Mouse (Mus musculus) MEL (cell line): Measurements from ENCODE around the gene Pnpla1. TPM values are rescaled to one million over a fixed set of nuclear protein-coding genes. Genes with fewer than 3 reads are reported as not detected.

Experiments
- DNase-seq: peaks from one replicate; pipeline ENCODE4 v3.0.0; 2011; ENCODE audit warnings: low read depth, low spot score
- H3K27ac ChIP-seq: 2 replicates; pipeline ENCODE4 v1.5.1; 2012; ENCODE audit warnings: low read depth, mild to moderate bottlenecking, control low read depth, low read length, moderate library complexity; ENCODE audit not compliant: control insufficient read depth
- H3K27me3 ChIP-seq, 2 experiments: fragments of 150-350 bp in 1 of 2; sonication (generic) in 1 of 2; 2 replicates each; pipeline ENCODE4 v1.6.1; 2012; ENCODE audit warnings: low read length in 2 of 2, mild to moderate bottlenecking in 2 of 2, improper control_type of control experiment in 1 of 2, moderate library complexity in 1 of 2; ENCODE audit not compliant: insufficient read depth in 2 of 2, control insufficient read depth in 1 of 2
- H3K36me3 ChIP-seq, 2 experiments: 2 replicates each; pipeline ENCODE4 v1.6.1; 2012 to 2014; ENCODE audit warnings: low read length in 2 of 2, improper control_type of control experiment in 1 of 2, inconsistent platforms in 1 of 2, mild to moderate bottlenecking in 1 of 2; ENCODE audit not compliant: insufficient read depth in 2 of 2, control insufficient read depth in 1 of 2
- H3K4me1 ChIP-seq, 2 experiments: fragments of 150-350 bp in 1 of 2; sonication (generic) in 1 of 2; 2 replicates each; pipeline ENCODE4 v1.6.1; 2012; ENCODE audit warnings: low read length in 2 of 2, improper control_type of control experiment in 1 of 2, mild to moderate bottlenecking in 1 of 2; ENCODE audit not compliant: insufficient read depth in 2 of 2, control insufficient read depth in 1 of 2
- H3K4me3 ChIP-seq, 2 experiments: fragments of 150-350 bp in 1 of 2; sonication (generic) in 1 of 2; 2 replicates each; pipeline ENCODE4 v1.5.1; 2012; ENCODE audit warnings: low read depth in 2 of 2, low read length in 2 of 2, mild to moderate bottlenecking in 2 of 2, moderate library complexity in 2 of 2, control low read depth in 1 of 2, improper control_type of control experiment in 1 of 2; ENCODE audit not compliant: control insufficient read depth in 1 of 2, insufficient read depth in 1 of 2
- H3K79me2 ChIP-seq: 2 replicates; pipeline ENCODE4 v1.6.1; 2012; ENCODE audit warnings: mild to moderate bottlenecking, low read length, moderate library complexity; ENCODE audit not compliant: control insufficient read depth, poor library complexity, insufficient read depth
- H3K9ac ChIP-seq: 2 replicates; pipeline ENCODE4 v1.6.1; 2012; ENCODE audit warnings: low read depth, mild to moderate bottlenecking, control low read depth, low read length, moderate library complexity; ENCODE audit not compliant: control insufficient read depth, poor library complexity, severe bottlenecking
- H3K9me3 ChIP-seq: fragments of 150-350 bp; sonication (generic); replicated peaks from 2 replicates; pipeline ENCODE4 v1.6.1; 2012; ENCODE audit warnings: mild to moderate bottlenecking, low read length, improper control_type of control experiment, moderate library complexity; ENCODE audit not compliant: insufficient read depth
- BHLHE40 ChIP-seq: IDR thresholded peaks from 2 replicates; pipeline ENCODE4 v1.6.1; 2012; ENCODE audit warnings: low read depth, mild to moderate bottlenecking, inconsistent platforms, low read length, improper control_type of control experiment, borderline replicate concordance
- CHD1 ChIP-seq: IDR thresholded peaks from 2 replicates; pipeline ENCODE4 v1.6.1; 2012; ENCODE audit warnings: low read depth, mild to moderate bottlenecking, inconsistent platforms, low read length, improper control_type of control experiment
- CHD2 ChIP-seq: IDR thresholded peaks from 2 replicates; pipeline ENCODE4 v1.6.1; 2011; ENCODE audit warnings: low read length, improper control_type of control experiment
- E2F4 ChIP-seq: IDR thresholded peaks from 2 replicates; pipeline ENCODE4 v1.6.1; 2011; ENCODE audit warnings: low read depth, low read length, improper control_type of control experiment, borderline replicate concordance
- ELF1 ChIP-seq: IDR thresholded peaks from 2 replicates; pipeline ENCODE4 v1.6.1; 2014; ENCODE audit warnings: low read depth, mild to moderate bottlenecking, inconsistent platforms, low read length, improper control_type of control experiment, moderate library complexity
- EP300 ChIP-seq, 2 experiments: IDR thresholded peaks; 2 replicates each; pipeline ENCODE4 v1.6.1; 2011; ENCODE audit warnings: improper control_type of control experiment in 2 of 2, low read length in 2 of 2, low read depth in 1 of 2, mild to moderate bottlenecking in 1 of 2
- GABPA ChIP-seq: IDR thresholded peaks from 2 replicates; pipeline ENCODE4 v1.6.1; 2012; ENCODE audit warnings: low read depth, mild to moderate bottlenecking, inconsistent platforms, low read length, improper control_type of control experiment, moderate library complexity
- GATA1 ChIP-seq: IDR thresholded peaks from 2 replicates; pipeline ENCODE4 v1.6.1; 2011; ENCODE audit warnings: low read depth, low read length, improper control_type of control experiment
- HCFC1 ChIP-seq: IDR thresholded peaks from 2 replicates; pipeline ENCODE4 v1.6.1; 2012; ENCODE audit warnings: low read depth, mild to moderate bottlenecking, inconsistent platforms, low read length, improper control_type of control experiment, moderate library complexity
- JUND ChIP-seq: IDR thresholded peaks from 2 replicates; pipeline ENCODE4 v1.6.1; 2011; ENCODE audit warnings: low read depth, mild to moderate bottlenecking, improper control_type of control experiment, low read length
- KAT2A ChIP-seq: conservative IDR thresholded peaks from 2 replicates; pipeline ENCODE4 v1.6.1; 2012; ENCODE audit warnings: low read depth, low read length, improper control_type of control experiment, inconsistent platforms
- MAFK ChIP-seq: IDR thresholded peaks from 2 replicates; pipeline ENCODE4 v1.6.1; 2011; ENCODE audit warnings: low read depth, mild to moderate bottlenecking, low read length, improper control_type of control experiment, borderline replicate concordance
- MAX ChIP-seq: IDR thresholded peaks from 2 replicates; pipeline ENCODE4 v1.6.1; 2011; ENCODE audit warnings: low read length, improper control_type of control experiment
- MAZ ChIP-seq: IDR thresholded peaks from 2 replicates; pipeline ENCODE4 v1.6.1; 2012; ENCODE audit warnings: low read depth, mild to moderate bottlenecking, inconsistent platforms, low read length, improper control_type of control experiment
- MEF2A ChIP-seq: IDR thresholded peaks from 2 replicates; pipeline ENCODE4 v1.6.1; 2014; ENCODE audit warnings: low read depth, mild to moderate bottlenecking, inconsistent platforms, low read length, improper control_type of control experiment; ENCODE audit not compliant: poor library complexity, insufficient replicate concordance, severe bottlenecking; ENCODE audit errors: extremely low read depth
- MXI1 ChIP-seq: IDR thresholded peaks from 2 replicates; pipeline ENCODE4 v1.6.1; 2011; ENCODE audit warnings: mild to moderate bottlenecking, low read depth, low read length, improper control_type of control experiment
- MYB ChIP-seq: IDR thresholded peaks from 2 replicates; pipeline ENCODE4 v1.6.1; 2011; ENCODE audit warnings: mild to moderate bottlenecking, low read depth, low read length, improper control_type of control experiment
- MYC ChIP-seq: IDR thresholded peaks from 2 replicates; pipeline ENCODE4 v1.6.1; 2011; ENCODE audit warnings: low read depth, mild to moderate bottlenecking, low read length, improper control_type of control experiment, moderate library complexity
- NRF1 ChIP-seq: IDR thresholded peaks from 2 replicates; pipeline ENCODE4 v1.6.1; 2014; ENCODE audit warnings: low read depth, mild to moderate bottlenecking, inconsistent platforms, low read length, improper control_type of control experiment, moderate library complexity; ENCODE audit not compliant: poor library complexity, insufficient read depth, severe bottlenecking
- POLR2A ChIP-seq, 2 experiments: IDR thresholded peaks; 2 replicates each; pipeline ENCODE4 v1.6.1; 2011 to 2012; ENCODE audit warnings: low read length in 2 of 2, mild to moderate bottlenecking in 2 of 2, control low read depth in 1 of 2, improper control_type of control experiment in 1 of 2, low read depth in 1 of 2, moderate library complexity in 1 of 2; ENCODE audit not compliant: control insufficient read depth in 1 of 2, insufficient read depth in 1 of 2, poor library complexity in 1 of 2
- POLR2AphosphoS2 ChIP-seq: IDR thresholded peaks from 2 replicates; pipeline ENCODE4 v1.6.1; 2011; ENCODE audit warnings: low read length, improper control_type of control experiment
- POLR2AphosphoS5 ChIP-seq: IDR thresholded peaks from 2 replicates; pipeline ENCODE4 v1.6.1; 2012; ENCODE audit warnings: low read depth, borderline replicate concordance, mild to moderate bottlenecking, inconsistent platforms, low read length, moderate library complexity, mixed read lengths
- RAD21 ChIP-seq: IDR thresholded peaks from 2 replicates; pipeline ENCODE4 v1.6.1; 2011; ENCODE audit warnings: mild to moderate bottlenecking, low read depth, low read length, improper control_type of control experiment
- RCOR1 ChIP-seq: IDR thresholded peaks from 2 replicates; pipeline ENCODE4 v1.6.1; 2012; ENCODE audit warnings: low read depth, mild to moderate bottlenecking, inconsistent platforms, low read length, improper control_type of control experiment
- SIN3A ChIP-seq: IDR thresholded peaks from 2 replicates; pipeline ENCODE4 v1.6.1; 2012; ENCODE audit warnings: low read length, improper control_type of control experiment, inconsistent platforms
- SMC3 ChIP-seq: IDR thresholded peaks from 2 replicates; pipeline ENCODE4 v1.6.1; 2011; ENCODE audit warnings: low read depth, low read length, improper control_type of control experiment
- TAL1 ChIP-seq: IDR thresholded peaks from 2 replicates; pipeline ENCODE4 v1.6.1; 2012; ENCODE audit warnings: mild to moderate bottlenecking, inconsistent platforms, low read length, moderate library complexity, mixed read lengths
- TBP ChIP-seq: IDR thresholded peaks from 2 replicates; pipeline ENCODE4 v1.8.0; 2011; ENCODE audit warnings: low read depth, low read length, improper control_type of control experiment
- UBTF ChIP-seq: IDR thresholded peaks from 2 replicates; pipeline ENCODE4 v1.6.1; 2012; ENCODE audit warnings: low read depth, mild to moderate bottlenecking, inconsistent platforms, low read length, improper control_type of control experiment, moderate library complexity, borderline replicate concordance; ENCODE audit not compliant: insufficient read depth
- USF1 ChIP-seq: IDR thresholded peaks from 2 replicates; pipeline ENCODE4 v1.6.1; 2014; ENCODE audit warnings: low read depth, mild to moderate bottlenecking, inconsistent platforms, low read length, improper control_type of control experiment, moderate library complexity
- USF2 ChIP-seq, 2 experiments: IDR thresholded peaks; 2 replicates each; pipeline ENCODE4 v1.6.1; 2011 to 2012; ENCODE audit warnings: improper control_type of control experiment in 2 of 2, low read length in 2 of 2, borderline replicate concordance in 1 of 2, inconsistent platforms in 1 of 2, low read depth in 1 of 2, mild to moderate bottlenecking in 1 of 2; ENCODE audit not compliant: insufficient read depth in 1 of 2
- ZC3H11A ChIP-seq: IDR thresholded peaks from 2 replicates; pipeline ENCODE4 v1.6.1; 2012; ENCODE audit warnings: low read depth, mild to moderate bottlenecking, inconsistent platforms, low read length, improper control_type of control experiment
- ZKSCAN1 ChIP-seq: IDR thresholded peaks from 2 replicates; pipeline ENCODE4 v1.6.1; 2012; ENCODE audit warnings: low read depth, mild to moderate bottlenecking, inconsistent platforms, low read length, improper control_type of control experiment, moderate library complexity
- ZMIZ1 ChIP-seq: IDR thresholded peaks from 2 replicates; pipeline ENCODE4 v1.6.1; 2012; ENCODE audit warnings: low read depth, mild to moderate bottlenecking, inconsistent platforms, low read length, improper control_type of control experiment, moderate library complexity
- ZNF384 ChIP-seq: IDR thresholded peaks from 2 replicates; pipeline ENCODE4 v1.6.1; 2012; ENCODE audit warnings: low read depth, mild to moderate bottlenecking, inconsistent platforms, low read length, improper control_type of control experiment
- polyA plus RNA-seq, 2 experiments: library from polyadenylated mRNA; stranded (reverse) in 1 of 2; unstranded in 1 of 2; fragments of >175 nt in 1 of 2; fragments of >200 nt in 1 of 2; gene quantifications; 2 replicates each; pipeline versions ENCODE4 v1.2.1 to v1.2.4; 2012; ENCODE audit warnings: low replicate concordance in 2 of 2, low read depth in 1 of 2; ENCODE audit not compliant: insufficient read length in 2 of 2, insufficient read depth in 1 of 2, missing spikeins in 1 of 2
- total RNA-seq: library from RNA; depleted of rRNA; stranded (reverse); fragments of 300-350 nt; gene quantifications from 2 replicates; pipeline ENCODE4 v1.2.3, GENCODE M21; 2012

The Pnpla1 gene
- total and polyA plus RNA-seq, 3 experiments, result 0.08 to 0.38 TPM; not detected in 1

DNA sequence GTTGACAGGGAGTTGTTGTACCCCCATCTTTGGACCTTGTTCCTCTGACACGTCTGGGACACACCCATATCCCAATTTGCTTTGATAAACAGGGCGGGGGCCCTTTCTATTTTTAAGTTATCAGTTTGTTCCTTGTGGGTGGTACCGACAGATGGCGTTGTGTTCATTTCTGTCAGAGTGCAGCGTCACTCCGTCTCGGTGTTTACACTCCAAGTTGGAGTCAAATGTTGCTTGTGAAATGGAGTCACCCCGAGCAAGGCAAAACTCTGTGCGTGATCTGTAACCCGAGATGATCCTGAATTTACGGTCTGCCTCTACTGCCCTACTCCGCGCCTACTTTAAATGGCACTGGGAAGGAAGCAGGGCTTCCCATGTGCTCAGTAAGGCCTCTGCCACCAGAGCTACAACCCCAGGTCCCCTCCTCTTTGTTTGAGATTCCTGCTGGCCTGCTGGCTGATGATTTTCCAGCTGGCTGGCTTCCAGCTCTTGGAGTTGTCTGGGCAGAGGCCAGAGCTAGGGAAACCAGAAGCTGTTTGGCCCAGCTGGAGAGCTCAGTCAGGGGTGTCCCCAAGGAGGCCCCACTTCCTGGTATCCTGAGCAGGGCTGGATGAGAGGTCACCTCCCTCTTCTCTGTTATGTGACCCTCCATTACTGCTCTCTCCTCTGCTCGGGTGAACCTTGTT is 72.3 kb downstream of the Pnpla1 start:
- Histone ChIP-seq H3K36me3 (peaks cover 0 to 10% of the 10 kb centered on the region in 2 experiments; a peak in 2 of 4 replicates), H3K4me1 (peaks cover 0 to 20% of the 10 kb centered on the region in 2 experiments; a peak in 3 of 4 replicates), H3K79me2 (no peaks in the 10 kb centered on the region; the same call in 1 of the 2 replicates), H3K27me3 (no peaks in the 10 kb centered on the region), H3K27ac (peak overlapping the region; percentile 72), H3K4me3 (peak overlapping the region; percentile 32 to 39), H3K9me3 (no peaks in the 10 kb centered on the region), H3K9ac (peak overlapping the region; percentile 63)
- DNase-seq, result peak; percentile 92
- TF ChIP-seq SIN3A (peak; percentile 95), KAT2A (no peak), CHD2 (no peak), ZNF384 (no peak), RAD21 (peak; percentile 34), RCOR1 (peak; percentile 30; the same call in 1 of the 2 replicates), ELF1 (peak; percentile 52; the same call in 1 of the 2 replicates), SMC3 (peak; percentile 47), GABPA (peak; percentile 73; the same call in 1 of the 2 replicates), CHD1 (no peak), POLR2AphosphoS2 (no peak), MYC (peak; percentile 70), MAZ (peak; percentile 85; the same call in 1 of the 2 replicates), USF2 (IDR thresholded peaks at IDR 0.05; ENCODE audit: borderline replicate concordance in 1 of 2, insufficient read depth in 1 of 2, low read depth in 1 of 2, low read length in 2 of 2) (no peak), JUND (no peak), MXI1 (peak; percentile 82), ZC3H11A (no peak), TBP (no peak), UBTF (no peak), EP300 (IDR thresholded peaks at IDR 0.05; ENCODE audit: low read depth in 1 of 2, low read length in 2 of 2) (peak; percentile 55 to 85), GATA1 (peak; percentile 82), TAL1 (peak; percentile 84), POLR2AphosphoS5 (peak; percentile 40; the same call in 1 of the 2 replicates), NRF1 (no peak), USF1 (0 out of 2 replicates have a peak, but pooled peaks have one; percentile 12), E2F4 (no peak), MYB (no peak), MEF2A (peak; percentile 98), BHLHE40 (peak; percentile 55; the same call in 1 of the 2 replicates), HCFC1 (peak; percentile 70), MAFK (peak; percentile 58; the same call in 1 of the 2 replicates), POLR2A (IDR thresholded peaks at IDR 0.05; ENCODE audit: control insufficient read depth in 1 of 2, insufficient read depth in 1 of 2, low read depth in 1 of 2, low read length in 2 of 2, poor library complexity in 1 of 2) (peak; percentile 40 to 52; a peak in 2 of 4 replicates), ZKSCAN1 (no peak), MAX (peak; percentile 70), ZMIZ1 (no peak)
